Mouse (Mus musculus) midbrain, embryonic 14.5 days (tissue): Measurements from ENCODE around the gene Tm9sf4. TPM values are rescaled to one million over a fixed set of nuclear protein-coding genes. Genes with fewer than 3 reads are reported as not detected.

Experiments
- ATAC-seq: fragments of 200-750 bp; cut with Nextera tagmentation; 2 replicates; pipeline ENCODE4 v1.8.0; 2017; ENCODE audit warnings: moderate number of reproducible peaks, moderate library complexity; ENCODE audit not compliant: low FRiP score, low TSS enrichment
- DNase-seq: peaks from one replicate; pipeline ENCODE4 v3.0.0-alpha.2; 2015
- H3K27ac ChIP-seq: fragments of 300-500 bp; sonication (generic); replicated peaks from 2 replicates; pipeline ENCODE4 v1.5.1; 2014; ENCODE audit warnings: mild to moderate bottlenecking, low read depth, low read length, moderate library complexity
- H3K27me3 ChIP-seq: fragments of 300-500 bp; sonication (generic); 2 replicates; pipeline ENCODE4 v1.6.1; 2014; ENCODE audit warnings: low read length, control low read depth, mixed read lengths; ENCODE audit not compliant: control insufficient read depth, insufficient read depth
- H3K36me3 ChIP-seq: fragments of 300-500 bp; sonication (generic); 2 replicates; pipeline ENCODE4 v1.6.1; 2014; ENCODE audit warnings: low read length, control low read depth; ENCODE audit not compliant: control insufficient read depth, insufficient read depth
- H3K4me1 ChIP-seq: fragments of 300-500 bp; sonication (generic); 2 replicates; pipeline ENCODE4 v1.6.1; 2014; ENCODE audit warnings: mild to moderate bottlenecking, antibody characterized with exemption, low read length, control low read depth; ENCODE audit not compliant: control insufficient read depth, insufficient read depth
- H3K4me2 ChIP-seq: fragments of 300-500 bp; sonication (generic); 2 replicates; pipeline ENCODE4 v1.6.1; 2014; ENCODE audit warnings: mild to moderate bottlenecking, low read length, moderate library complexity
- H3K4me3 ChIP-seq: fragments of 300-500 bp; sonication (generic); replicated peaks from 2 replicates; pipeline ENCODE4 v1.5.1; 2014; ENCODE audit warnings: low read depth, low read length
- H3K9ac ChIP-seq: fragments of 300-500 bp; sonication (generic); replicated peaks from 2 replicates; pipeline ENCODE4 v1.6.1; 2014; ENCODE audit warnings: mild to moderate bottlenecking, low read length, moderate library complexity
- H3K9me3 ChIP-seq: fragments of 300-500 bp; sonication (generic); 2 replicates; pipeline ENCODE4 v1.6.1; 2016; ENCODE audit warnings: low read length, control low read depth, mixed read lengths; ENCODE audit not compliant: control insufficient read depth
- WGBS: fragments of 180-500 bp; shearing (Covaris S2); extraction: QIAGEN DNeasy Blood & Tissue Kit; methylation state at CpG from one replicate; pipeline ENCODE4 v1.1.7; 2014; 5-methylcytosine and 5-hydroxymethylcytosine counted together
- polyA plus RNA-seq: library from polyadenylated mRNA; unstranded; fragments of >200 nt; fragmentation: Nextera tagmentation; extraction: Ambion mirVana; gene quantifications from 2 replicates; pipeline ENCODE4 v1.2.1, GENCODE M21; 2014

Tm9sf4 gene
- polyA plus RNA-seq, 1 experiment from 2014 or later: 89.8 TPM

DNA sequence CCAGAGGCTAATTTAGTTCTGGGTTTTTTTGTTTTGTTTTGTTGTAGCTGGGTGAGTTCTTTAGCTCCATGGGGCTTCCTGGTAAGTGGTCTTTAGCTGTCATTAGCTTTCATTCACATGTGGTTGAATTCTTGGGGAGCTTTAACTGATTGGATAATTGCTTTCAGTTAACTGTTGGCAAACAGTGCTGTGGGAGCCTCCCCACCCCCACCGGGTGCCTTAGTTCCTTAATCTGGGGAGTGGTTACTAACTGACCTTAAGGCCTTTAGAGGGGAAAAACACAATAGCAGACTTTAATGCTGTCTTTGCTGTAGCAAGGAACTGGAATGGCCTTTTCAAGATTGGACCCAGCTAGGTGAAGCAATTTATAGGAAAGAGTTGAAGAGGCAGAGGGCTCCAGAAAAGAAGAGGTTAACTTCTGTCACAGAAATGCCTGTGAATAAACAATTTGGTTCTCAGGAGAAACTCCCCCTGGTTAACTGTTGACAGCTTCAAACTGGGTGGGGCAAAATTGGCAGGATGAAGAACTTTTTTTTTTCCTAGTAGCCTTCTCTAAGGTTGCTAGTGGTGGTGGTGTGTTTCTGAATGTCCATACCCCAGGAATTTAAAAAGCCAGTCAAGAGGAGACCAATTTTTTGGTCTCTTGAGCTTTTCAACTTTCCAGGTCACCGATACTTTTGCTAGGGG, 7.2 kb downstream of the Tm9sf4 start:
- 4% methylated on average over 2 of the region's 2 CpGs for WGBS
- Histone ChIP-seq H3K27ac (no peak overlapping the region), H3K4me3 (no peak overlapping the region), H3K4me1 (peaks cover 3% of the 10 kb centered on the region; the same call in 1 of the 2 replicates), H3K4me2 (no peak overlapping the region), H3K9ac (no peak overlapping the region), H3K36me3 (0 out of 2 replicates have a peak, but pooled peaks cover 3% of the 10 kb centered on the region), H3K9me3 (no peaks in the 10 kb centered on the region), H3K27me3 (no peaks in the 10 kb centered on the region)
- DNase-seq (no peak), ATAC-seq (no peak)

DNA sequence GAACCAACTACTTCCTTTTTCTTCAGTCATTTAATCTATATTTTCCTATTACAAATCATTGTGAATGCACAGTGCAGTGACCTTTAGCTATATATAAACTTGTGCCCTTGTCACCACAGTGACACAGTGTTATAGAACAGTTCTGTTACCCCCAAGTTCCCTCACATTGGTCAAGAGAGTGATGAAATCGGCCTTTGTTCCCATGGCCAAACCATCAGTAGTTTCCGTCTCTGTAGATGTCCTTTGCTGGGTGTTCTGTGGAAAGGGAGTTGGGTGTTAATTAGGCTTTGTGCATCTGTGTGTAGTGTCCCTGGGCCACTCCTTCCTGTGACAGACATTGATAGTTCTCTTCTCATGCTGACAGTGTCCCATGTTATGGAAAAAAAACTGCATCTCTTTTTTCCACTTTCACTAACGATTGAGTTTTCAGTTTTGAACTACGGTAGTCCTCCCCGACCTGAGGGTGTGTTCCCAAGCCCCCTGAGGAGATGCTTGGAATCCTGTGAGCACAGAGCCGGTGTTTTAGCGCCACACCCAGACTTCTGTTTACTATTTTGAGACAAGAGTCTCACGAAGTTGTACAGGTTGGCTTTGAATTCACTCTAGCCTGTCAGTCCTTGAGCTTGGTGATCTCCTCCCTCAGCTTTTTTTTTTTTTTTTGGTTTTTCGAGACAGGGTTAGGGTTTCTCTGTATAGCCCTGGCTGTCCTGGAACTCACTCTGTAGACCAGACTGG, 9.6 kb downstream of the Tm9sf4 start:
- Histone ChIP-seq H3K4me1 (peaks cover 3% of the 10 kb centered on the region; the same call in 1 of the 2 replicates), H3K4me3 (no peak overlapping the region), H3K27ac (no peak overlapping the region), H3K9me3 (no peaks in the 10 kb centered on the region), H3K4me2 (no peak overlapping the region), H3K27me3 (no peaks in the 10 kb centered on the region), H3K9ac (no peak overlapping the region), H3K36me3 (no peaks in the 10 kb centered on the region)
- ATAC-seq (no peak), DNase-seq (no peak)
- WGBS: 94% methylated on average over 9 of the region's 9 CpGs

DNA sequence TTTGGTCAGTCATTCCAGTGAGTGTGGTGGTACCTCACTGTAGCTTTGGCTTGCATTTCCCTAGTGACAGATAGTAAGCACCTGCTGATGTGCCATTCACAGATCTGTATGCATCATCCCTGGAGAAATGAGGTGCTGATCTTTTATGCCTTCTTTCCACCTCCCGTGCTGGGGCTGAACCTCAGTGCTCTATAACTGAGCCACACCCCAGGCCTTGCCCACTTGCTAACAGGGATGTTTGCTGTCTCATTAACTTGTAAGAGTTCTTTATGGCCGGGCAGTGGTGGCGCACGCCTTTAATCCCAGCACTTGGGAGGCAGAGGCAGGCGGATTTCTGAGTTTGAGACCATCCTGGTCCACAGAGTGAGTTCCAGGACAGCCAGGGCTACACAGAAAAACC, 10.9 kb downstream of the Tm9sf4 start:
- Histone ChIP-seq H3K27me3 (no peaks in the 10 kb centered on the region), H3K4me1 (peaks cover 3% of the 10 kb centered on the region; the same call in 1 of the 2 replicates), H3K9me3 (no peaks in the 10 kb centered on the region), H3K36me3 (no peaks in the 10 kb centered on the region), H3K4me3 (no peak overlapping the region), H3K9ac (no peak overlapping the region), H3K4me2 (no peak overlapping the region), H3K27ac (no peak overlapping the region)
- WGBS: 95% methylated on average over 5 of the region's 5 CpGs
- ATAC-seq (no peak), DNase-seq (no peak)

DNA sequence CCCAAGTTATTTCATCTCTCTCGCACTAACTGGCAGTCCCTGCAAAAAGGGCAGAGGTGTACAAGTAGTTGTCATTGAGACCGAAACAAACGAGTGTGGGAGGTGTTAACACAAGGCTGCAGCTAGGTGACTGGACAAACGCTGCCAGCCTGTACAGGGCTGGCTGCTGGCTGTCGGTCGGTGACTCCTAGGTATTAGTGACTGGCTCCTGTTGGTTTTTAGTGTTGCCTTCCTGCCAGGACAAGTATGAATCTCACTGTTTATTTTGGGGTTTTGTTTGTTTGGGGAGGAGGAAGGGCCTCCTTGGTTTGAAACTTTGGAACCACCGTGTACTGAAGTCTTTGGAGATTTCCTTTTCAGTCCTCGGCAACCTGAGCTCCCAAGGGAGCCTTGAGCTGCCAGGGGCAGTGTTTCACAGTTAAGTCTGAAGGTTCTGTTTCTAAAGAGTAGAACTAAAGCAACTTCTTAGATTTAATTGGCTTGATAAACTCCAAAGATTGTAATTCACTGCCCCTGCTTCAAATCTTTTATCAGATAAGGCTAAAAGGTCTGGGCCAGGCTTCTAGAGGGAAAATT, 15.0 kb downstream of the Tm9sf4 start:
- 80% methylated on average over 8 of the region's 8 CpGs for WGBS
- H3K4me2 ChIP-seq: no peak overlapping the region
- DNase-seq (no peak), ATAC-seq (no peak)
- peaks cover 20% of the 10 kb centered on the region for H3K36me3 ChIP-seq
- no peaks in the 10 kb centered on the region for H3K27me3 ChIP-seq
- H3K27ac ChIP-seq: no peak overlapping the region
- H3K9me3 ChIP-seq: no peaks in the 10 kb centered on the region
- no peaks in the 10 kb centered on the region for H3K4me1 ChIP-seq
- no peak overlapping the region for H3K4me3 ChIP-seq
- no peak overlapping the region for H3K9ac ChIP-seq

DNA sequence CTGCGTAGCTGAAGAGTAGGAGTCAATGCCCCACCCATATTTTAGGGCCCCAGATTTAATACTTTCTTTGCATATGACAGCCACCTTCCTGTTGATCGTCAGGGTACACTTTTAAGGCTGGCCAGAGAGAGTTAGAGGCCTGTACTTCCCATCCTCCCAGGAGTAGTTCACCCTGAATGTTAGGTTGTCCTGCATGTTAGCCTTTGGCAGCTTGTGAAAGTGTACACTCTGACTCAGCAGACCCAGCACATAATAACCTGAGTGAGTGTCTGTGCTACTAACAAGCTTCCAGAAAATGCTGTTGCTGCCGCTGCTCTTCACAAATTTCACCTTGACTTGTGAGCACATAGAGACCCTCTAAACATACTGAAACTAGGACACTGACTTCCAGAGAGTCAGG, 16.1 kb downstream of the Tm9sf4 start:
- no peak overlapping the region for H3K9ac ChIP-seq
- no peak overlapping the region for H3K4me3 ChIP-seq
- no peak overlapping the region for H3K4me2 ChIP-seq
- H3K4me1 ChIP-seq: no peaks in the 10 kb centered on the region
- 97% methylated on average over 3 of the region's 3 CpGs for WGBS
- DNase-seq (no peak), ATAC-seq (no peak)
- H3K9me3 ChIP-seq: no peaks in the 10 kb centered on the region
- H3K27ac ChIP-seq: no peak overlapping the region
- peaks cover 31% of the 10 kb centered on the region for H3K36me3 ChIP-seq
- no peaks in the 10 kb centered on the region for H3K27me3 ChIP-seq

DNA sequence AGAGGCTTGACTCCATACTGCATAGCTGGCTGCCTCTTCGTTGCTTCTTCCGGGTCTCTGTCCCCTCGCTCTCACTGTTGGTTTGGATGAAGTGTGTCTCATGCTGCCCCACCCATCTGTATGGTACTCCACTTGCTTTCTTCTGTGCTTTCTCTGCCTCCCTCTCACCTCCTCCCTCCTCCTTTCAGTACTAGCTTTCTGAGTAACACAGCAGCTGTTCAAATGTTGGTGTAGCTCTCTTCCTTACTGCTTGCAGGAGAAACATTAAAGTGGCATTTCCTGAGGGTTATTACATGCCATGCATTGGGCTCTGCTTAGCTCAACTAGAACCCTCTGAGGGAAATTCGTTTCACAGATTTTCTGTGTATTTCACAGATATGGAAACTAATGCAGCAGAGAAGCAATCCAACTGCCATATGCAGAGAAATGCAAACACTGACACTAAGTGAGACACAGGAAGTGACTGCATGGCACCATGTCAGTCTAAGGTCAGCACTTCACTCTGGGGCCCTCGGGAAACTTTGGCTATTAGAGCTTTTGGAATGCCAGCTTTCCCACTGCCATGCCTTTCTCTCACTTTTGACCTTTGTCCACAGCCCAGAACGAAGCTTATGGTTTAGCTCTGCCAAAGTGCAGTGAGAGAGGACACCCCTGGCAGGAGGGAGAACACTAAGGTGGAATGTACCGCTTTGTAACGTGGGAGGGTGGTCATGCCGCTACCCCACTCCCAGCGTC, 18.2 kb downstream of the Tm9sf4 start:
- peaks cover 52% of the 10 kb centered on the region for H3K36me3 ChIP-seq
- H3K9me3 ChIP-seq: no peaks in the 10 kb centered on the region
- no peaks in the 10 kb centered on the region for H3K4me1 ChIP-seq
- no peaks in the 10 kb centered on the region for H3K27me3 ChIP-seq
- no peak overlapping the region for H3K4me2 ChIP-seq
- no peak for DNase-seq
- WGBS: 88% methylated on average over 10 of the region's 10 CpGs
- ATAC-seq: no peak
- H3K27ac ChIP-seq: no peak overlapping the region
- no peak overlapping the region for H3K9ac ChIP-seq
- H3K4me3 ChIP-seq: no peak overlapping the region

DNA sequence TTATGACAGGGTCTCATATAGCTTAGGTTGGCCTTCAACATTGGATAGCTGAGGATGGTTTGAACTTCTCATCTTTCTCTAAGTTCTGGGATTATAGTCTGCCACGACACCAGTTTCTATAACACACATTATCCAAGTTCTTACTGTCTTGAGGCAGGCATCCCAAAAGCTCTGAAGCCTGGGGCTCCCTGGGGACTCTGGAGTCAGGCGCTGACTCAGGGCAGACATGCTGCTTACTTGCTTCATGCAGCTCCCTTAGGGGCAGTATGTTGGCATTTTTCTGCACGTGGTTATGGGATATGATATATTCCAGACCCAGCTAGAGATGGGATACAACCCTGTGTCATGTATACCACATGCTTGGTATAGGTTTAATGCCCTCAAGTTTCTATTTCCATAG, 18.9 kb downstream of the Tm9sf4 start:
- Histone ChIP-seq H3K36me3 (peaks cover 59% of the 10 kb centered on the region), H3K9ac (no peak overlapping the region), H3K9me3 (no peaks in the 10 kb centered on the region), H3K4me1 (no peaks in the 10 kb centered on the region), H3K27ac (no peak overlapping the region), H3K4me2 (no peak overlapping the region), H3K4me3 (no peak overlapping the region), H3K27me3 (no peaks in the 10 kb centered on the region)
- 90% methylated on average over 3 of the region's 3 CpGs for WGBS
- ATAC-seq (no peak), DNase-seq (no peak)

DNA sequence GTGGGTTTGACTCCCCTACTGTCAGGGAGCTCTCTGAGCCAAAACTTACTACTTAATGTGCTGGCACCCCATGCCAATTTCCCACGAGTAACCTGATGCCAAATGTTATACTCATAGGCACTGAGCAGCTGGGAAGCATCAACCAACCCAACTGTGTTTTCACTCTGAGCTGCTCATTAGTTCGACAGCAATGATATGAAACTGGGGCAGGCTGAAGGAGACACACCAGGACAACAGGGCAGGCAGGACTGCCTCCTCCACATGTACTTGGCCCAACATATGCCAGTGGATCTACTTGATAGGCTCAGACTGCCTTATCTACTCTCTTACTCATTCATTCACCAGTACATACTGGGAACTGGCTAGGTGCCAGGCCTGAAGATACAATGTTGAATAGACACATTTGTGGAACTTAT, 25.1 kb downstream of the Tm9sf4 start:
- no peaks in the 10 kb centered on the region for H3K27me3 ChIP-seq
- H3K9ac ChIP-seq: no peak overlapping the region
- 85% methylated on average over 2 of the region's 2 CpGs for WGBS
- no peak overlapping the region for H3K4me3 ChIP-seq
- no peak overlapping the region for H3K4me2 ChIP-seq
- H3K27ac ChIP-seq: no peak overlapping the region
- ATAC-seq (no peak), DNase-seq (no peak)
- peaks cover 97% of the 10 kb centered on the region for H3K36me3 ChIP-seq
- H3K9me3 ChIP-seq: no peaks in the 10 kb centered on the region
- H3K4me1 ChIP-seq: no peaks in the 10 kb centered on the region
